Mouse (Mus musculus): ENCODE measurements around the gene Vmp1.

The Vmp1 gene

DNA sequence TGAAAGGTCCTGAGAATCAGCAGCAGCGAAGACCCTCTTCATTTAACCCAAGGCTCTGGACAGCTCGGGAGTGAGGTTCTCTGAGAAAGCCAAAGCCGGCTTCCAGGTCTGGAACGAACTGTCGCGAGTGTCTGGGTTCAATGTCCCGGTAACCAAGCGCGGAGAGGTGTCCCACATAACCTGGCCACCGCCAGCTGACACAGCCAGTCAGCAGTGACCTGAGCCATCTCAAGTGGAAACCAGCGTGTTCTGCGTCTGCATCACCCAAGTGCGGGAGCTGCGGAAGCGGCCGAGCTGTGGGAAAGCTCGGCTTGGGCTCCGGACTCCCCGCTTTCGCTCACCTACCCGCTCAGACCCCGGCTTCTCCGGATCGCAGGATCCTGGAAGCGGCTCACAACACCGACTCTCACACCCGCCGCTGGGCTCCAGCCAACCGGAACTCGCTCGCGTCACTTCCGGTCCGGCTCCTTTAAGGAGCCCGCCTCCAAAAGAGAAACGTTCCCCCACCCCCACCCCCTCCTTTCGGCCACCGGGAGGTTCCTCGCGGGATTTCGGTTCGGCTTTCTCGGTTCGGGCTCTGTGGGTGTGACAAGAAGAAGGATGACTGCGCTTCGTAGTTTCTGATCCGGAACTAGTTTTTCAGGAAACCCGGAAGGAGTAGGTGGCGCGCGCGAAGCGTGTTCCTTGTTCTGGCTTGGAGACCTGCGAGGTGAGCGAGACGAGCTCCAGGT lies at the start of gene Vmp1, which contains the start of gene Ptrh2:
Gene Vmp1, minus strand, starts transcription at position 442 of the 731 bp plus-strand sequence.
Gene Ptrh2, plus strand, starts transcription at position 591 of the 731 bp plus-strand sequence.
- DNase-seq (ENCODE audit: low read depth, low spot score), result peak; percentile 96

DNA sequence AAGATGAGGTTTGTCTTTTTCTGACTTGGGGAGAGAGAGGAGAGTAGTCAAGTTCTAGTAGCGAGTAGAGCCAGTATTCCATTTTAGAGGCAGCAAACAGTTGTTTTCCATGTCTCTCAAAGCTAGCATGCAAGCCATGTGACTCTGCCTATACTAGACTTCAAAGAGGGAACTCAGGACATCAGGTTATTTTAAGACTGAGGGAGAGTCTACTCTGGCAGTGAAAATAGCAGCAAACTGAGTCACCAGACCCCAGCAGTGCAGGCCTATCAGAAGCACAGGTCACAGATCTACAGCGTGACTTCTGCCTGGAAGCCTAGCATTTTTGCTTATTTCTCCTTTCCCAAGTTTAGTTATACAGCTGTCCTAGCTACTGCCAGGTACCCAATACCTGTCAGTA lies 47.8 kb upstream of the Vmp1 start:
- no peak for DNase-seq (ENCODE audit: low read depth, low spot score)

DNA sequence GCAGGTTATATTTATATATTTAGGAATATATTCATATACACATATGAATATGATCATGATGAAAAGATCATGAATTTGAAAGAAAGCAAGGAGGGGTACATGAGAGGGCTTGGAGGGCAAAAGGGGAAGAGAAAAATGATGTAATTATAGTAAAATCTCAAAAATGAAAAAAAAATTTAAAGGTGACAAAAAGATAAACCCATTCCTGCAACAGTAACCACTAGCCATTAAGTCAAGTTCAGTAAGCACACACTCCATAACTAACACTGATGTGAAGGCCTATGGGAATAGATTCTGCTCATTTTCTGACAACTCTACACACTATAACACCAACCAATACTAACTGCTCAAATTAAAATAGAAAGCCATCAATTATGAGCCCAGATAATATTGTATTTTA lies 42.0 kb upstream of the Vmp1 start:
- DNase-seq (ENCODE audit: low read depth, low spot score), result no peak

DNA sequence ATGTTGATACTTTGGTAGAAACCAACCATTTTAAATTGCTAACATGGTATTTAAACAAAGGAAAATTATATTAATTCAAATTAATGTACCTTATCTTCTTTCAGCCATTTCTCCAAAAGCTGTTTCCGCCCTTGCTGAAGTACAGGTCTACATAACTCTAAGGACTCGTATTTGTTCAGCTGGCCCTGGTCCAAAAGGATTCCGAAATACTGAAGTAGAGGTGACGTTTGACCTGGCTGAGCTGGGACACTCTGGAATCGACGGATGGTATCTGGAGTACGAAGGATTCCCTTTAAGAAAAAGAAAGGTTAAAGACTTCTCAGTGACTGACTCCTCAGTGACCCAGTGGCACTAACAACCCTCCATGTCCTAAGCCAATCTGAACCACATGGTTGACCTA lies 41.3 kb upstream of the Vmp1 start:
- DNase-seq (ENCODE audit: low read depth, low spot score), result no peak

DNA sequence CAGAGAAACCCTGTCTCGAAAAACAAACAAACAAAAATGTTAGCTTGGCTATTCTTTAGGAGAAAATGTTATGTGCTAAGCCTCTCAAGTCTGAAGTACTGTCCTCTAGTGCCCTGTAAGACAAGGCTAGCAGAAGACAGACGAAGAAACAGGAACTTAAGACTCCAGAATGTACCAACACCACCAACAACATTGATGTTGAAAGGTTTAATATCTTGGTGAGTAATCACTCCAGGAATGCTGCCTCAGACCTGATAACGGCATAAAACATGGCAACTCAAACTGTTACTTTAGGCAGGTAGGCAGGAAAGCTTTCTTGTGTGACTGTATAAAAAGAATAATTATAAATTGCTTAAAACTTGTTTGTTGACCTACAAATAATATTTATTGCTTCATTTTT lies 40.4 kb upstream of the Vmp1 start:
- DNase-seq (ENCODE audit: low read depth, low spot score), result no peak

DNA sequence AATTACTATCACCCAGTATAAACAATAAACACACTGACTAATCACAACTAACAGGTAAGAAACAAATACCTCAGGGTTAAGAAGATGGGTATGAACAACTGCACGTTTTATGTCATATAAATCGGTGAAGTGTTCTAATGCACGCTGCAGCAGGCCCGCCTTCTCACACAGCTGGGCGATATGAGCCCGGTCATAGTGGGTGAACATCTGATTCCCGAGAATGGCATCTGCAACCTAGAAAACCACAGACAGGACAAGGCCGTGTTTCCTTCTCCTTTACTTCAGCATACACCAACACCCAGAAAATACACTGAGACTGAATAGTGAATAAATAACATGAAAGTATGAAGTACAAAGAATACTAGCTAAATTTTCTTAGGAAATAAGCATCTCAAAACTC lies 35.8 kb upstream of the Vmp1 start:
- peak; percentile 65 for DNase-seq (ENCODE audit: low read depth, low spot score)

DNA sequence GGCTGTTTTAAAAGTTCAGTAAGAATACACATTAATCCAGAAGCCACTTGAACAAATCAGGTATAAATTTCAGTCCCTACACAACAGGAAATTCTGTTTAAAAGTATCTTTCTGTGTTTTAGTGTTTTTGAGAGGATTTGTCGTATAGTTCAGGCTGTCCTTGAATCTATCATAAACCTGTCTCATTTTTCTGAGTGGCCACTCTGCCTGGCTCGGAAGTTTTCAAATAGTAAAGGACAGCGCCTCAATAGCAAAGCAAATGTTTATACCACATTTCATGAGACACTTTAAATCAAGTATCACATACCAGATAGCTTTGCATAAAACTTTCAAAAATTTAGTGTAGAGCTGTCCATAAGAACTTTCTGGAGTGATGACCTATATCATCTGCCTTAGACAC lies 34.7 kb upstream of the Vmp1 start:
- no peak for DNase-seq (ENCODE audit: low read depth, low spot score)

DNA sequence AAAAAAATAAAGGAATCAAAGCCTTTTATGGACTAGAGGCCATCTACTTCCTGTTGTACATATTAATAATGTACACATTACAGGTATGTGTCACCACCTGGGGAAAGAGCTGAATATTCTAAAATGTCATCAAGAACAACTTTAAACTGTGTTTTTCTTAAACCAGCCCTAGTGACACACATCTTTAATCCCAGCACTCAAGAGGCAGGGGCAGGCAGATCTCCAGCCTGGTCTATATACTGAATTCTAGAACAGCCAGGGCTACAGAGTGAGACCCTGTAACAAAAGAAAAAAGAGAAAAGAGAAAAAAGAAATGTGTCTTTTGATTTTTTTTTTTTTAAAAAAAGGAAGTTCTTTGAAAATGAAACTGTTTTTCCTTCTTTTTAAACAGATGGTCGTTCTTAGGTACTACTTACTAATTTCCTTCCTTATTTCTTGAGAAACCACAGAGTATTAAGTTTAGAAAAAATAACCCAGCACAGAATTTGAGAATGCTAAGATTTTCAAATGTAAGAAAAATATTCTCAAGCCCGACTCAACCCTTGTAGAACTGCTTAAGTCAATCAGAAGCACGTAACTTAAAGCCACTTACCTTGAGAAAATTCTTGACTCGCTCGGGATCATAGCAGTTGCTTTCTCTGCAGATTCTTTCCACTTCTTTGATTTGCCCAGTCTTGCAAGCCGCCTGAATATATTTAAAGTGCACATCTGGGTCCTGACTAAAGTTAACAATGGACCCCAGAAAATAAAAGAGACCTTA lies 33.9 kb upstream of the Vmp1 start:
- peak; percentile 82 for DNase-seq (ENCODE audit: low read depth, low spot score)

DNA sequence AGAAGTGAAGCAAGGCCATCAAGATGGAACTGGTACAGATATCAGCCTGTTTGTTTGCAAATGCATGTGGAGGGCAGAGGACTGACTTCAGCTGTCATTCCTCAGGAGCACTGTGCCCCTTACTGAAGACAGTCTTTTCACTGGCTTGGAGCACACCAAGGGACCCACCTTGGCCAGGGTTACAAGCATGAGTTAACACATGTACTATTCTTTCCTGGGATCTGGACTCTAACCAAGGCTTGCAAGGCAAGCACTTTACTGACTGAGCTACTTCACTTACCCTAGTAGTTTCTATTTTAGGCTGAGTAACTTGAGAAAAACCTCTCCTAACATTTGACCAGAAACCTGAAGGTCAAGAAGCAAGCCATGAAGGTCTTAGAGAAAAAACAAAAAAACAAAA lies 31.0 kb upstream of the Vmp1 start:
- no peak for DNase-seq (ENCODE audit: low read depth, low spot score)

DNA sequence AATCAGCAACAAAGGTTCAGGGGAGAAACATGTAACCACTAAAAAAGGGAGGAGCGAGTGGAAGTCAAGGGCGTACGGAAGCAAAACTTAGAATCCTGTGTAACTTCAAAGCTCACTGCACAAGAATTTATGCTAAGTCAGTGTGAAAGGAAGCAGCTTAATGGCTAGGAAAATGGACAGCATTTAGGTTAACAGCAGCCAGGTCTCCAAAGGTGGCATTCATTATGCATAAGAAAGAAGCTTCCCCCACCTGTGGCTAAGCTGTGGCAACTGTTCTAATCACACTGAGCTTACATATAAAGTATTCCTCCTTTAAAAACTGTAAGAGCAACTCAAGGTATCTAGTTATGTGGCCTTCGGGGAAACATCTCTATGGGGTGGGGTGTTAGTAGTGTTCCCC lies 17.5 kb upstream of the Vmp1 start:
- DNase-seq (ENCODE audit: low read depth, low spot score), result no peak

DNA sequence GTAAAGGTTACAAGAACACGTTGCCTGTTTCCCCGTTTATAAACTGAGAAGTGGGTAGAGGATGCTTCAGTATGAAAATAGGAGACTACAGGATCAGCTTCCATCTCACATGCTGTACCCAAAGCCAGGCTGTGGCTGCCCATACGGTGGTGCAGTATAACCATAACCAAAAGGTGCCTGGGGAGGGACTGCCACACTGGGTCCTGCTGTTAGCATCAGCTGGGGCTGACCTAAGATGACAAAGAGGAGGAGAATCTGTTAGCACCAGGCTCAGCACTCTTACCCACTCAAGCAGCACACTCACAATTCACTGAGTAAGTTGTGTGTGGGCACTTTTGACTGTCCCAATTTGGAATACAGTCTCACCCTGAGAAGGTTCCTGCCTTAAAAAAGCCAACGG lies 11.8 kb upstream of the Vmp1 start:
- no peak for DNase-seq (ENCODE audit: low read depth, low spot score)

DNA sequence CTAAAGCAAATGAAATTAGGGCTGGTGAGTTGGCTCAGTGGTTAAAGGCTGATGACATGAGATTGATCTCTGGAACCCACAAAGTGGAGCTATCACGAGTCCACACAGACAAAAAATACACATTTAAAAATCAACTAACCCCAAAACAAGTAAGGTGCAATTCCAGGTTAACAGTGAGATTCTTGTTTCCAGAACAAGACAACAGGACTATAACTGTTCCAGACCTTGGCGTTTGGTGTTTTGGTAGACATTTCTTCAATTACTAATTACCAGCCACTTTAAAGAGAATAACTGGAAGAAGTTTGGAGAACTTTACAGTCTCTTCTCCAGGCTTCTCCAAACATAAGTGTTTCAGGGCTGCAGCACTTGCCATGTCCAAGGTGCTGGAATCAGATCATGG lies 8.9 kb upstream of the Vmp1 start:
- no peak for DNase-seq (ENCODE audit: low read depth, low spot score)

DNA sequence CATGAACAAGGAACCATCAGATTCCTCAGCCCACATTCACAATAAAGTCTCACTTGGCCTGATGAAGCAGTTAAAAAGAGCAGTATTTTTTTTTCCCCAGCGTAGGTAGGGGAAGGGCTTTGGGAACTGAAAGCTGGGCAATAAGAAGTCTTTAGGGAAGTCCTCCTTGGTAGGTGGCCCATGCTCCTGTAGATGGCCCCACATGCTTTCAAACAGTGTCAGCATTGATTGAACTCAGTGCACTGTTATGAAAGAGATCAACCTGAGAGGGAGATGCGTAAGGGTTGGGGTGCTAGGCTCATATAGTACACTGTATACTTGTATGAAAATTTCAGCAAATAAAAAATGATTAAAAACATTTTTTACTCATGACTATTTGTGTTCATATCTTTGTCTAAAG lies 8.3 kb upstream of the Vmp1 start:
- DNase-seq (ENCODE audit: low read depth, low spot score), result peak; percentile 50

DNA sequence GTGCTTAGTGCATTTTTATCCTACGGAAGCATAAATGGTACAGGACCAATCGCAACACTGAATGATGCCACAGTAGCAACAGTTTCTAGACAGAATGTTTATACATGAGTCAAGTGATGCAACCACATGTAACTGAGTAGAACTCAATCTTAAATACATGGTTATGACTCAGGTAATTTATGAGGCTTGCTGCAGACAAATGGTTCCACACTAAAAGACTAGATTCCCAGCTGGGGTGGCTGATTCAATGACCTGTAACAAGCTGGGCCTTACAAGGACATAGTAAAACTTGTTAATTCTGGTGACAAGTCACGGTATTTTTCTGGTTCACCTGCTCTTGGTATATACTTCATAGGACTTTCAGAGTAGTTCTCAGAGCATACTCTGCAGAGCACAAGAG lies 7.8 kb upstream of the Vmp1 start:
- no peak for DNase-seq (ENCODE audit: low read depth, low spot score)

DNA sequence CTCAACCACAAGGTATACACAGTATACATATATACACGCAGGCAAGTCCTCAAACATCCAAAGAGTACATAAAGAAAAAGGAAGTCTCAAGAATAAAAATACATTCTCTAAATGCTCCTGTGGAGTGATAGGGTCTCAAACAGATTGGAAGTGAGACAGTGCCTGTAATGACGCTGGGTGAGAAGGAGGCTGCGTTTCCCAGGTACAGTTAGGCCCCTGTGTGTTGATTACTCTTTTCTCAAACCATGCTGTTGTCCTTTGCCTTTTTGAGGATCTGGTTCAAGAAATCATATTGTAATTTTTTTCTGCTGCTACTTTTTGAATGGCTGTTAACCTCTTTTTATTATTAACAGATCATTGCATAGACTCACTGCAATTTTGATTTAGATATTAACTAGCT lies 6.7 kb upstream of the Vmp1 start:
- no peak for DNase-seq (ENCODE audit: low read depth, low spot score)

DNA sequence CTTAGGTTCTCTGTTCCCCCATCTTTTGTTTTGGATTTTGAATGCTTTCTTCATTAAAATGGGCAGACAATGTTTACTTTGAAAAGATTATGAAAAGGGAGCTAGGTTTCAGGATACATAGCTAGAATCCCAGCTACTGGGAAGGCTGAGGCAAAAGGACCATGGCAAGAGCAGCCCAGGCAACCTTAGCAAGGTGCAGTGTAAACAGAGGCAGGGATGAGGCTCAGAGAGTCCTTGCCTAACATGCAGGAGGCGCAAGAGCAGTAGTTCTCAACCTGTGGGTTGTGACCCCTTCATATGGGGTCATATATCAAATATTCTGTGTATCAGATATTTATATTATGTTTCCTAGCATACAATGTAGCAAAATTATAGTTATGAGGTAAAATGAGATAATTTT lies 1.7 kb upstream of the Vmp1 start:
- no peak for DNase-seq (ENCODE audit: low read depth, low spot score)

DNA sequence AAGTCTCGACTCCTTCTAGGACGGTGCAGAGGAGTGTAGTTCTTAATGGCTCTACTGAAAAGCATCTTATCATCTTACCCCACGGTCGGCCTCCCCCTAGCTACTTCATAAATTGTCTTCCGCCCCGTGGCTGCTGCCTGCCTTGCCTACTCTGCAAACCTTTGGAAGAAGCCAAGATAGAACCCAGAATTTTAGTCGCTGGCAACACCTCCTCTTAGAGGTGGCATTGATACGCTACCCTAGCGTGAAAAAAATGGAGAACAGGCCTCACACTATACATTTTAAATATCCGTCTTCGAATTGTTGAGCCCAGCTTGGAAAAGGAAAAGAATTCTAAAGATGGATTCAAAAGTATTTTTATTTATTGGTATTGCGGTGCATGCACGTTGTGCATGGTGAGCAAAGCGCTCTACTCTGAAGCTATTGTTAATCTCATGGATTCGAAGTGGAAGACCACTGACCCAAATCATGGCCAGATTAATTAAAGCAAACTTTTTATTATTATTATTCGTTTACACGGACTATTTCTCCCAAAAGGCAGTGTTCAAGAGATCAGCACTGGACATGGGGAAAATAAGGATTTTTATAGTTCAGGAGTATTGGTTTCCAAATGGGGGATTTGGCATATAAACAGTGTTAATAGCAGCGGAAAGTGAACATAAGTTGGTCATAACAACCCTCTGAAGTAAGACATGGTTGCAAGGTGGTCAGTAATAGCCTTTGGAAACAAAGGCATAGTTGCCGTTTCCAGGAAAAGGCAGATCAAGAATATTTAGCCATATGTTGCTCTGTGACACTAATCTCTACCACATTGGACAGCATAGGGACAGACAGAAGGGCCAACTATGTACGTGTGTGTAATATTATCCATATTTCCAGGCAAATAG lies 733 bp upstream of the Vmp1 start:
- DNase-seq (ENCODE audit: low read depth, low spot score), result no peak

DNA sequence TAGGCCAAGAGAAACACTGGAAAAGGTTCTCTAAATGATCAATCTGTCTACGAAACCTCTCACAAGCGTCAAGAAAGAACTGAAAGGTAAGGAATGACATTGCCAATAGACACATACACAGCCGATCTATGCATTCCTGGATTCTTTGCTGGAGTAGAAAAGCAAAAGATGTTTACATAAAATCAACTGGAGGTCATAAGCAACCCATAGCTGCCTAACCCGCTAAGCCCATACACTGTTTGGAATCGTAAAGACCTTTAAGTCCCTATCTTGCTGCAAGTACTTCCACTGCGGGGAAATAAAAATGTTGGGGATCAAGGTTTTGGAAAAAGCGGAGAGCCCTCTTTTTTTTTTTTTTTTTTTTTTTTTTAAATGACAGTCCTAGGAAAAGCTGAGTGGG lies 775 bp downstream of the Vmp1 start:
- DNase-seq (ENCODE audit: low read depth, low spot score), result no peak

DNA sequence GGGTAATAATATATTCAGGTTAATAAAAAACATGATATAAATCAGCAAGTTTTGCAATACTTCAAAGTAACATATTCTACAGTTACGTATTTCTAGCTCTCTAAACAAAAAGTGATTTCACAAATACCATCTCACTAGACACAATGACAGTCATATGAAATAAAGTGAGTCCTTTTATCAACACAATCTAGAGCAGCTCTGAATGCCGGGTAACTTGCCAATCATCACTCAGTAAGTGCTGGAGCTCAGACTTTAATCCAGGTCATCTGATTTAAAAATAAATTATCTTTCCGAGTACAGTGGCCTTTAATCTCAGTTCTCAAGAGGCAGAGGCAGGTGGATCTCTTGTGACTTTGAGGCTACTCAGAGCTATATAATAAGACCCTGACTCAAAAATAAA lies 2.2 kb downstream of the Vmp1 start:
- no peak for DNase-seq (ENCODE audit: low read depth, low spot score)

DNA sequence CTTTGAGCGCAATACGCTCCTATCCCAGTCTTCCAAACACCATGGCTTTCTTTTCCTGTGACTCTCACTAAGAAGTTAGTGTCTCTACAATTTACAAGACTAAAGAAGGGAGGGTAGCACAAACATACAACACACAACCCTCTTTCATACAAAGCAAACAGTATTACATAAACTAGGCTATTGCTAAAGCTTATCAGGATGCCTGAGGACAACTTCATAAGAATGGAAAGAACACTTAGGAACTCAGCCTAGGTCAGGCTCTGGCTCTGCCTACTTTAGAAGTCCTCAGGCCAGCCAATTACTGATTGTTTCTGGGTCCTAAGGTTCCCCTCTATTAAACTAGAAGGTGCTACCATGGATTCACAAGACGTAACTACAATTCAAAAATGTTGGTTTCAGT lies 2.9 kb downstream of the Vmp1 start:
- DNase-seq (ENCODE audit: low read depth, low spot score), result no peak

DNA sequence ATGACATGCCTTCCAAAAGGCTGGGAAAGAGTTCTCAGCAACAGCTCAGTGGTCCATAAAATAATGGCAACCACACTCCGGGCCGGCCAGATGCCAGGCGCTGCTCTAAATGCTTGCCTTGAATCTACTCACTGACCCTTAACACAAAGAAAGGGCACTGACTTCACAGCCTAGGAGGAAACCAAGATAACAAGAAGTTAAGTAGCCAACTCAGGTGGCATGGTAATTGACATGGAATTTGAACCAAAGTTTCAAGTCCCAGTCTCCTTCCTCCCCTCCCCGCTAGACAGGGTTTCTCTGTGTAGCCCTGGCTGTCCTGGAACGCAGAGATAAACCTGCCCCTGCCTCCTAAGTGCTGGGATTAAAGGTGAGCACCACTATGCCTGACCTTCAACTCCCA lies 4.7 kb downstream of the Vmp1 start:
- no peak for DNase-seq (ENCODE audit: low read depth, low spot score)

DNA sequence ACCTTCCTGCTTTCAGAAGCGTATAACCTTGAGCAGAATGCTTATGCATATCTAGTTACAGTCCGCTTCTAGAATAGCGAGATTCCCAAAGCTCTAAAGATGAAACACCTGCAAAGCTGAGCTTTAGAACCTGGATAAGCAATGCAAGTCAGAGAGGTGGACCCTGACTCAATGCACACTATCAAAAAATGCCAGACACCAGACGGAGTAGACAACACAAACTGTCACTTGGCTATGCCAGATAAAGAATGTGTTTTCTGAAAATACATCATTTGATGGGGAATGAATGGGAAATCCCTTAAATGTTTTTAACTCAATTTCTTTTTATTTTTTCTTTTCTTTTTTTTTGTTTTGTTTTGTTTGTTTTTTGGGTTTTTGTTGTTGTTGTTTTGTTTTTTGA lies 8.1 kb downstream of the Vmp1 start:
- no peak for DNase-seq (ENCODE audit: low read depth, low spot score)

Measured in A20 (cell line).